Mouse (Mus musculus) cortical plate, adult 2 months (tissue): Measurements from ENCODE around the gene Kdm4c.
"Not testable (repeated sequence)": the region's sequence is repeated elsewhere in the genome, so short reads cannot be mapped to it uniquely, and the experiment has no call there.

Experiments used
- CTCF ChIP-seq: fragments of 200-500 bp; IDR thresholded peaks from 2 replicates; pipeline ENCODE4 v1.5.1; 2011; ENCODE audit warnings: mild to moderate bottlenecking, control low read depth, low read length; ENCODE audit not compliant: insufficient read depth; ENCODE audit errors: extremely low read depth
- POLR2A ChIP-seq: fragments of 200-500 bp; IDR thresholded peaks from 2 replicates; pipeline ENCODE4 v1.6.1; 2011; ENCODE audit warnings: mild to moderate bottlenecking, low read length, control low read depth; ENCODE audit not compliant: insufficient read depth; ENCODE audit errors: extremely low read depth

DNA sequence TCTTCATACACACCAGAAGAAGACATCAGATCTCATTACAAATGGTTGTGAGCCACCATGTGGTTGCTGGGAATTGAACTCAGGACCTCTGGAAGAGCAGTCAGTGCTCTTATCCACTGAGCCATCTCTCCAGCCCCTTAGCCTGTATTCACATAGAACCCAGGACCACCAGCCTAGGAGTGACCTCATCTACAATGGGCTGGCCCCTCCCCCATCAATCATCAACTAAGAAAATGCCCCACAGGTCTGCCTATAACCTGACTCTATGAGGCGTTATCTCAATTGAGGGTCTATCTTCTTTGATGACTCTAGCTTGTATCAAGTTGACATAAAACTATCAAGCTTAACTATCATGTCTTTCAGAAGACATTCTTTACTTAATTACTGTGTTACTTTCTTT, 20.5 kb upstream of the Kdm4c start:
- not testable (repeated sequence) for TF ChIP-seq CTCF, POLR2A
